Mouse (Mus musculus): ENCODE results near the gene Ssh2. TPM values are rescaled to one million over a fixed set of nuclear protein-coding genes. Genes with fewer than 3 reads are reported as not detected.
A peak's percentile ranks its signal among the peaks of the same experiment; 100 is the strongest.

Gene Ssh2
- polyA plus RNA-seq, 1 experiment from 2014 or later: 7.4 TPM

GRCm38 (mm10) chr11:77497341-77497756, 281.3 kb downstream of the Ssh2 start:
- H3K9me3 ChIP-seq (ENCODE audit: low read length): no peaks in the 10 kb centered on the region
- H3K27me3 ChIP-seq (ENCODE audit: insufficient read depth, low read length): no peaks in the 10 kb centered on the region
- ATAC-seq (ENCODE audit: low FRiP score, low TSS enrichment): no peak
- 17% methylated on average over 6 of the region's 6 CpGs for WGBS
- H3K4me2 ChIP-seq (replicated peaks; ENCODE audit: low read depth, low read length): peak overlapping the region; percentile 21; the same call in 1 of the 2 replicates
- peak overlapping the region; percentile 92 for H3K27ac ChIP-seq (ENCODE audit: low read length)
- H3K36me3 ChIP-seq (ENCODE audit: insufficient read depth, low read length): peaks cover 25% of the 10 kb centered on the region
- peaks cover 54% of the 10 kb centered on the region for H3K4me1 ChIP-seq (ENCODE audit: insufficient read depth, low read length)
- no peak overlapping the region for H3K4me3 ChIP-seq (ENCODE audit: low read length)
- H3K9ac ChIP-seq (replicated peaks; ENCODE audit: low read length): peak overlapping the region; percentile 52

DNA sequence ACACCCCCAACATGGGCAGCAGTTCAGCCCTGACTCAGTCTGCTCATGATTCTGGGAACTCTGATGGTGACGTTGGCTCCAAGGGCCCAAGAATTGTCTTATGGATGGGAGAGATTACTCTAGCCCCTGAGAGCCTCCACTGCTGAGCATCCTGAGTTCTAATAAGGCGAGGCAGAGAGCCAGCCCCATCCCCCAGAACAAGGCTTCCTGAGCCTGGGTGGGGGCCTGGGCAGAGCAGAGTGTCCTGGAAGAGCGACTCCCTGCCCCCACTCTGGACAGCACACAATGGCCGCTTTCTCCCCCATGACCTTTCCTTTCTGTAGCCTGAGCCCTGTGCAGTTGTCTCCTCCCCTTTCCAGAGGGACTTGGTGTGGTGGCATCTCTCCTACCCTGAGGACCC, 281.8 kb downstream of the Ssh2 start:
- H3K27ac ChIP-seq (ENCODE audit: low read length): peak overlapping the region; percentile 92
- H3K9ac ChIP-seq (replicated peaks; ENCODE audit: low read length): peak overlapping the region; percentile 52
- H3K4me1 ChIP-seq (ENCODE audit: insufficient read depth, low read length): peaks cover 50% of the 10 kb centered on the region
- H3K27me3 ChIP-seq (ENCODE audit: insufficient read depth, low read length): no peaks in the 10 kb centered on the region
- ATAC-seq (ENCODE audit: low FRiP score, low TSS enrichment): no peak
- H3K4me3 ChIP-seq (ENCODE audit: low read length): no peak overlapping the region
- WGBS: 55% methylated on average over 4 of the region's 4 CpGs
- peak overlapping the region; percentile 21; the same call in 1 of the 2 replicates for H3K4me2 ChIP-seq (replicated peaks; ENCODE audit: low read depth, low read length)
- H3K9me3 ChIP-seq (ENCODE audit: low read length): no peaks in the 10 kb centered on the region
- H3K36me3 ChIP-seq (ENCODE audit: insufficient read depth, low read length): peaks cover 28% of the 10 kb centered on the region

- 82% methylated on average over 12 of the region's 12 CpGs for WGBS
- Histone ChIP-seq H3K4me2 (replicated peaks; ENCODE audit: low read depth, low read length) (no peak overlapping the region), H3K4me1 (ENCODE audit: insufficient read depth, low read length) (peaks cover 50% of the 10 kb centered on the region), H3K9me3 (ENCODE audit: low read length) (no peaks in the 10 kb centered on the region), H3K36me3 (ENCODE audit: insufficient read depth, low read length) (peaks cover 34% of the 10 kb centered on the region), H3K27ac (ENCODE audit: low read length) (peak overlapping the region; percentile 92), H3K9ac (replicated peaks; ENCODE audit: low read length) (peak overlapping the region; percentile 40), H3K27me3 (ENCODE audit: insufficient read depth, low read length) (no peaks in the 10 kb centered on the region), H3K4me3 (ENCODE audit: low read length) (no peak overlapping the region)
- no peak for ATAC-seq (ENCODE audit: low FRiP score, low TSS enrichment)
Observed at GRCm38 (mm10) chr11:77498261-77499139, 282.4 kb downstream of the Ssh2 start.

DNA sequence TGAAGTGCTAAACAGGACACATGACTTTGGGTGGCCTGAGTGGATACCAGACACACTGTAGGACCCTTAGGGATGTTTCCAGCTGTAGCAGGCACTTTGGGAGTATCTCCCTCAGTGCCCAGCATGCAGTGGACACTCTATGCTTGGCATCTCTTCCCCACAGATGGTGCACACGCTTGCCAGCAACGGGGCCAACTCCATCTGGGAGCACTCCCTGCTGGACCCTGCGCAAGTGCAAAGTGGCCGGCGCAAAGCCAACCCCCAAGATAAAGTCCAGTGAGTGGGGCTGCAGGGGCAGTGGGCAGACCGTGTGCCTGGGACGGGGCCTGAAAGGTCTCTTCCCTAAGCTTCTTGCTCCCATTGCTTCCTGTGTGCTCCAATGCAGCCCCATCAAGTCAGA, 283.3 kb downstream of the Ssh2 start:
- ATAC-seq (ENCODE audit: low FRiP score, low TSS enrichment): no peak
- no peaks in the 10 kb centered on the region for H3K27me3 ChIP-seq (ENCODE audit: insufficient read depth, low read length)
- 87% methylated on average over 7 of the region's 7 CpGs for WGBS
- no peak overlapping the region for H3K4me2 ChIP-seq (replicated peaks; ENCODE audit: low read depth, low read length)
- peaks cover 47% of the 10 kb centered on the region for H3K4me1 ChIP-seq (ENCODE audit: insufficient read depth, low read length)
- peaks cover 41% of the 10 kb centered on the region for H3K36me3 ChIP-seq (ENCODE audit: insufficient read depth, low read length)
- no peak overlapping the region for H3K4me3 ChIP-seq (ENCODE audit: low read length)
- no peak overlapping the region for H3K9ac ChIP-seq (replicated peaks; ENCODE audit: low read length)
- no peaks in the 10 kb centered on the region for H3K9me3 ChIP-seq (ENCODE audit: low read length)
- H3K27ac ChIP-seq (ENCODE audit: low read length): no peak overlapping the region

DNA sequence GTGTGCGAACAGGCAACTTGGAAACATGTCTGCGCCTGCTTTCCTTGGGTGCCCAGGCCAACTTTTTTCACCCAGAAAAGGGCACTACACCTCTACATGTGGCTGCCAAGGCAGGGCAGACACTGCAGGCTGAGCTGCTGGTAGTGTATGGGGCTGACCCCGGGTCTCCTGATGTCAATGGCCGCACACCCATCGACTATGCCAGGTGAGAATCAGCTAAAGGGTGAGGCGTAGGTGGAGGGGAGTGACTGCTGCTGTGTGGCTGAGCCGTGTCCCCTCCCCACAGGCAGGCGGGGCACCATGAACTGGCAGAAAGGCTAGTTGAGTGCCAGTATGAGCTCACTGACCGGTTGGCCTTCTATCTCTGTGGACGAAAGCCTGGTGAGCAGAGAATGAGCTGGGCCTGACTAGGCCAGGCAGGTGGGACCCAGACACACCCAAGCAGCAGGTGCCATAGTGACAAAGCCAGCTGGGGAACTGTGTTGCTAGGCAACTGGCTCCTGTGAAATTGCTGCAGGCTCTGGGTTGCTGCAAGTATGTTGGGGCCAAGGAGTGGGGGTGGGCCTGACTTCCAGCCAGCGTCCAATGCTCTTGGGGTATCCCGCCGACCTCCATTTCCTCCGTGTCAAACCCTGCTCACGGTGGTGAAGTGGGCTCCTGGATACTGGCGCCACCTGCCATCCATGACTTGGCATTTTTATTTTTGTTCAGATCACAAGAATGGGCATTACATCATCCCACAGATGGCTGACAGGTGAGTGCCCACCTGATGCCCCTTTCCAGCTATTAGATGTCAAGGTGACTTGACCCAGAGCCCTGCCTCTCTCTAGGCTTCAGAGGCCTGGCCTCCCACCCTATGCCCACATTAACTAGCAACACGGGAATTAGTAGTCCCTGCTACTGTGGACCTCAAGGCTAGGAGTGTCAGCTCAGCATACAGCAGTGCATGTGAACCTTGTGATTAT, 284.6 kb downstream of the Ssh2 start:
- Histone ChIP-seq H3K27ac (ENCODE audit: low read length) (no peak overlapping the region), H3K4me1 (ENCODE audit: insufficient read depth, low read length) (peaks cover 34% of the 10 kb centered on the region), H3K4me3 (ENCODE audit: low read length) (no peak overlapping the region), H3K27me3 (ENCODE audit: insufficient read depth, low read length) (no peaks in the 10 kb centered on the region), H3K9me3 (ENCODE audit: low read length) (no peaks in the 10 kb centered on the region), H3K9ac (replicated peaks; ENCODE audit: low read length) (no peak overlapping the region), H3K4me2 (replicated peaks; ENCODE audit: low read depth, low read length) (no peak overlapping the region), H3K36me3 (ENCODE audit: insufficient read depth, low read length) (peaks cover 54% of the 10 kb centered on the region)
- WGBS: 82% methylated on average over 17 of the region's 17 CpGs
- ATAC-seq (ENCODE audit: low FRiP score, low TSS enrichment): no peak

DNA sequence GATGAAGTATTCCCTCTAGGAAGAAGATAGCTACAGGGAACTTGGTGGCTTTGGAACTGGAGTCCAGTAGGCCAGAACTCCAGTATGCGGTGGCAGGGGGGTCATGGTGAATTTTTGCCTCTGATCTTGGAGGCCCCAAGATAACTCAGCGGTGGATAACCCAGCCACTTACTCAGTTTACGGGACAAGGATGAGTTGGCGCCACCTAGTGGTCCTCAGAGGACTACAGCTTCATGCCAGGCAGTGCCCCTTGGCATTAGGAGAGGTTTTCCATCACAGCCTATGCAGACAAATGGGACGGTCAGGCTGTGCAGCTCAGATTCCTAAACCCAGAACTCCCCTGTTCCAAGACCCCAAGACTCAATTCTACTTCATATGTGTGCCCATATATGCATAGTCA, 285.3 kb downstream of the Ssh2 start:
- H3K27ac ChIP-seq (ENCODE audit: low read length): no peak overlapping the region
- ATAC-seq (ENCODE audit: low FRiP score, low TSS enrichment): no peak
- 25% methylated on average over 5 of the region's 5 CpGs for WGBS

GRCm38 (mm10) chr11:77501971-77502370, 285.9 kb downstream of the Ssh2 start:
- Histone ChIP-seq H3K9ac (replicated peaks; ENCODE audit: low read length) (no peak overlapping the region), H3K27me3 (ENCODE audit: insufficient read depth, low read length) (no peaks in the 10 kb centered on the region), H3K4me1 (ENCODE audit: insufficient read depth, low read length) (peaks cover 22% of the 10 kb centered on the region), H3K36me3 (ENCODE audit: insufficient read depth, low read length) (peaks cover 66% of the 10 kb centered on the region), H3K4me3 (ENCODE audit: low read length) (no peak overlapping the region), H3K27ac (ENCODE audit: low read length) (no peak overlapping the region), H3K9me3 (ENCODE audit: low read length) (no peaks in the 10 kb centered on the region), H3K4me2 (replicated peaks; ENCODE audit: low read depth, low read length) (no peak overlapping the region)
- WGBS: 98% methylated on average over 4 of the region's 4 CpGs
- ATAC-seq (ENCODE audit: low FRiP score, low TSS enrichment): no peak

More for the DNA sequence above, 285.3 kb downstream of the Ssh2 start:
- peaks cover 60% of the 10 kb centered on the region for H3K36me3 ChIP-seq (ENCODE audit: insufficient read depth, low read length)
- H3K9me3 ChIP-seq (ENCODE audit: low read length): no peaks in the 10 kb centered on the region
- no peak overlapping the region for H3K9ac ChIP-seq (replicated peaks; ENCODE audit: low read length)
- no peak overlapping the region for H3K4me3 ChIP-seq (ENCODE audit: low read length)
- H3K4me2 ChIP-seq (replicated peaks; ENCODE audit: low read depth, low read length): no peak overlapping the region
- no peaks in the 10 kb centered on the region for H3K27me3 ChIP-seq (ENCODE audit: insufficient read depth, low read length)
- H3K4me1 ChIP-seq (ENCODE audit: insufficient read depth, low read length): peaks cover 27% of the 10 kb centered on the region

DNA sequence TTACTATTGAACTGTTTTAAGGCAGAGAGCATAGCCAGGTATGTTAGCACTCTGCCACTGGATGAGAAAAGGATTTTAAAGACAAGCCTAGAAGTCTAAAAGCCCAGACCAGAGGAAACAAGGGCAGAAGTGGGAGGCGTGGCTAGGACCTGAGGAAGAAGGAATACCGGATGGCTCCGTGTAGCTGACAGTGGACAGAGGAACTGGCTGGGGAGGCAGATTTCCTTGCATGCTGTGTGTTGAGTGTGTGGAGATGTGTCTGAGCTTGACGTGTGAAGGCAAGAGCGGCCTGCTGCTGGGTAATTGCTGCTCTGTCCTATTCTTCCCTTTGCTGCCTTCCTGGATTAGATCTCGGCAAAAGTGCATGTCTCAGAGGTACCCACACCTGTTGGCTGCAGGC, 286.4 kb downstream of the Ssh2 start:
- Histone ChIP-seq H3K9ac (replicated peaks; ENCODE audit: low read length) (no peak overlapping the region), H3K27ac (ENCODE audit: low read length) (no peak overlapping the region), H3K4me3 (ENCODE audit: low read length) (no peak overlapping the region), H3K4me1 (ENCODE audit: insufficient read depth, low read length) (peaks cover 17% of the 10 kb centered on the region), H3K9me3 (ENCODE audit: low read length) (no peaks in the 10 kb centered on the region), H3K4me2 (replicated peaks; ENCODE audit: low read depth, low read length) (no peak overlapping the region), H3K36me3 (ENCODE audit: insufficient read depth, low read length) (peaks cover 69% of the 10 kb centered on the region), H3K27me3 (ENCODE audit: insufficient read depth, low read length) (no peaks in the 10 kb centered on the region)
- ATAC-seq (ENCODE audit: low FRiP score, low TSS enrichment): no peak
- 77% methylated on average over 6 of the region's 6 CpGs for WGBS

DNA sequence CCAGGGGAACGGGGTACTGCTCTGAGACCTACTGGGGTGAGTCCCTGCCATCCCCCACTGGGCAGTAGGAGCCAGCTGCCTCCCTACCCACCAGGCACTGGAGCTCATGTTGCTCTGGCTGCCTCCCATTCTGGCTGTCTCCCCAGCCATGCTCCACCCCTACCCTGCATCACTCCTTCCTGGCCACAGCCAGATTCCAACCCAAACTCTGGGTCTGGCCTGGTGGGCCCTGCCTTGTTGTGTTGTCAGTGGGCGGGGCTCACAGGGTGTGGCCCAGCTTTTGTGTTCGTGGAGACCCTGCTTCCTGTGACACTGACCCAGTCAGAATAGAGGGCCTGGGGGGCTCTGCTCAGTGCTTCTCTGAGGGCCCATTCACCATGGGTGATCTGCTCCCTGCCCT, 287.4 kb downstream of the Ssh2 start:
- 68% methylated on average over 3 of the region's 3 CpGs for whole genome bisulfite sequencing
- no peak overlapping the region for H3K4me3 ChIP-seq (ENCODE audit: low read length)
- no peak overlapping the region for H3K9ac ChIP-seq (replicated peaks; ENCODE audit: low read length)
- H3K27me3 ChIP-seq (ENCODE audit: insufficient read depth, low read length): no peaks in the 10 kb centered on the region
- no peak for ATAC-seq (ENCODE audit: low FRiP score, low TSS enrichment)
- H3K36me3 ChIP-seq (ENCODE audit: insufficient read depth, low read length): peaks cover 69% of the 10 kb centered on the region
- H3K4me2 ChIP-seq (replicated peaks; ENCODE audit: low read depth, low read length): no peak overlapping the region
- H3K9me3 ChIP-seq (ENCODE audit: low read length): no peaks in the 10 kb centered on the region
- no peak overlapping the region for H3K27ac ChIP-seq (ENCODE audit: low read length)
- H3K4me1 ChIP-seq (ENCODE audit: insufficient read depth, low read length): peaks cover 11% of the 10 kb centered on the region

Measured in kidney, embryonic 16.5 days (tissue).